8 mouse cellular contexts compared by ENCODE assay signal in genomic region chr5:125404903-125405545, GRCm38 (mm10). TPM values are rescaled to one million over a fixed set of nuclear protein-coding genes. Genes with fewer than 3 reads are reported as not detected.
DNase-seq lines count a peak whose midpoint lies in the region; ATAC-seq lines count a peak whose summit lies in the region.

No protein-coding gene starts in this region.

- no peaks in the 10 kb centered on the region for H3K36me3 ChIP-seq in hindbrain, embryonic 15.5 days

- H3K4me3 ChIP-seq in hindbrain, embryonic 15.5 days = peak overlapping the region; percentile 62

- H3K27ac ChIP-seq in hindbrain, embryonic 15.5 days (replicated peaks) = peak overlapping the region; percentile 91

- peak; percentile 63 for DNase-seq in cerebellum, adult 11-12 months
- DNase-seq in cerebellum, adult 8-10 months = no peak
- peak; percentile 62 to 80 for DNase-seq in cerebellum, postnatal 25 days
- peak; percentile 80 to 86 for DNase-seq in frontal cortex, postnatal 36 days (ENCODE audit: low spot score in 2 of 2)
- peak; percentile 72 to 76 for DNase-seq in left cerebral cortex, postnatal 36 days (ENCODE audit: low spot score in 2 of 2)
- peak; percentile 50 for DNase-seq in right cerebral cortex, postnatal 4 days

- peaks cover 24% of the 10 kb centered on the region for H3K4me1 ChIP-seq in hindbrain, embryonic 15.5 days (replicated peaks)

- H3K9ac ChIP-seq in hindbrain, embryonic 15.5 days = peak overlapping the region; percentile 58

- intact Hi-C loops in left cerebral cortex, postnatal 36 days (cut with DNase I) = loop anchor here (1.0 kb wide), 1 partner anchor 16 kb away; the partner anchor contains the start of gene Gm10382

- 0 out of 2 replicates have a peak, but pooled peaks have one; percentile 17 for ATAC-seq in hindbrain, embryonic 15.5 days (ENCODE audit: low FRiP score, low read depth)
- ATAC-seq in megakaryocyte-erythroid progenitor cell, adult 5-6 weeks (replicated peaks; ENCODE audit: low FRiP score, low TSS enrichment, poor library complexity, severe bottlenecking) = peak; percentile 47

- H3K27me3 ChIP-seq in hindbrain, embryonic 15.5 days = no peaks in the 10 kb centered on the region

- H3K4me2 ChIP-seq in hindbrain, embryonic 15.5 days = peak overlapping the region; percentile 62

- no peaks in the 10 kb centered on the region for H3K9me3 ChIP-seq in hindbrain, embryonic 15.5 days

- under 1% methylated on average over 28 of the region's 28 CpGs for WGBS in hindbrain, embryonic 15.5 days

RNA-seq across cellular contexts. Expression of gene Ubc, which starts 15.0 kb away (rescaled TPM):
- 1,393 and 1,417 TPM in 2 replicates for polyA plus RNA-seq in hindbrain, embryonic 15.5 days (2015; fragmentation: Nextera tagmentation; extraction: Ambion mirVana)
- total RNA-seq in left cerebral cortex, postnatal 36 days (2021) = 100 to 1,000 TPM; 817 to 877 TPM
- total RNA-seq in megakaryocyte-erythroid progenitor cell, adult 5-6 weeks (2014; fragmentation: Nextera tagmentation) = 110 and 133 TPM in 2 replicates
- total RNA-seq in megakaryocyte-erythroid progenitor cell, adult 5-6 weeks (2017) = 202 and 258 TPM in 2 replicates

RNA-seq across cellular contexts. Expression of gene Gm10382, which starts 15.9 kb away (rescaled TPM):
- 0.56 and 0.65 TPM in 2 replicates for polyA plus RNA-seq in hindbrain, embryonic 15.5 days (2015; fragmentation: Nextera tagmentation; extraction: Ambion mirVana)
- under 1 TPM in 1 of 2 experiments, not detected in 1; 0.32 TPM for total RNA-seq in left cerebral cortex, postnatal 36 days (2021)
- total RNA-seq in megakaryocyte-erythroid progenitor cell, adult 5-6 weeks (2014; fragmentation: Nextera tagmentation) = not detected in 2 replicates
- total RNA-seq in megakaryocyte-erythroid progenitor cell, adult 5-6 weeks (2017) = 0.56 TPM in 1 of 2 replicates, not detected in the other

RNA-seq across cellular contexts. Expression of gene Dhx37, which starts 28.9 kb away (rescaled TPM):
- 10.9 and 11.6 TPM in 2 replicates for polyA plus RNA-seq in hindbrain, embryonic 15.5 days (2015; fragmentation: Nextera tagmentation; extraction: Ambion mirVana)
- total RNA-seq in left cerebral cortex, postnatal 36 days (2021) = 10 to 100 TPM; 11.2 to 11.7 TPM
- 21.2 and 34.5 TPM in 2 replicates for total RNA-seq in megakaryocyte-erythroid progenitor cell, adult 5-6 weeks (2014; fragmentation: Nextera tagmentation)
- total RNA-seq in megakaryocyte-erythroid progenitor cell, adult 5-6 weeks (2017) = 69.0 and 83.7 TPM in 2 replicates

RNA-seq across cellular contexts. Expression of gene Bri3bp, which starts 36.3 kb away (rescaled TPM):
- polyA plus RNA-seq in hindbrain, embryonic 15.5 days (2015; fragmentation: Nextera tagmentation; extraction: Ambion mirVana) = 39.4 and 42.8 TPM in 2 replicates
- total RNA-seq in left cerebral cortex, postnatal 36 days (2021) = 100 to 1,000 TPM in 1 of 2 experiments, 10 to 100 TPM in 1; 91.6 to 102 TPM
- total RNA-seq in megakaryocyte-erythroid progenitor cell, adult 5-6 weeks (2014; fragmentation: Nextera tagmentation) = 37.4 and 77.0 TPM in 2 replicates
- total RNA-seq in megakaryocyte-erythroid progenitor cell, adult 5-6 weeks (2017) = 28.5 and 31.3 TPM in 2 replicates
